Mouse (Mus musculus) testis, adult 2 months (tissue): ENCODE results near the gene Slc16a4.

Experiments
- CTCF ChIP-seq: fragments of 200-500 bp; IDR thresholded peaks from 2 replicates; pipeline ENCODE4 v1.5.1; 2012; ENCODE audit warnings: low read depth, mild to moderate bottlenecking, inconsistent platforms, low read length, moderate library complexity; ENCODE audit not compliant: control insufficient read depth, insufficient read depth, insufficient replicate concordance
- POLR2A ChIP-seq: fragments of 200-500 bp; IDR thresholded peaks from 2 replicates; pipeline ENCODE4 v1.6.1; 2012; ENCODE audit warnings: low read depth, mild to moderate bottlenecking, inconsistent platforms, low read length, moderate library complexity; ENCODE audit not compliant: control insufficient read depth

DNA sequence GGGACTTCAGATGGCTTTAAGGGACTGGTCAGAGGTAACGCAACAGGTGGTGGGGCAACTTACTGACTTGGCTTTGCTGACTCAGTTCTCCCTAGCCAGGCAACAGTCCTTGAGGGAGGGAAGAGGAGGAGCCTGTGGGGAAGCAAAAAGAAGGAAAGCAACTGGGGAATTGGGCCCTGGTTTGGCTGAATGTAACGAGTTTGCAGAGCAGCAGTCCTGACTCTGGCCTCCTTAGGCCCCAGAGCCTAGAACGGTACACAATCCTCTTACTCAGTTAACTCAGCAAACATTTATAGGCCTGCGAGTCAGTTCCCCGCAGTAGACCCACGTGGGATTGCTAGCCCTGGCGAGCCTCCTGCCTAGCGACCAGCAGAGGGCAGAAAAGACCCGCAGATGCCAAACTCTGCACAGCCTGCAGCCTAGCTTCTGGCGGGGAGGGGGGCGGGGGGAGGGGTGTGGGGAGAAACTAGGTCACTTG is 66.0 kb downstream of the Slc16a4 start:
- TF ChIP-seq POLR2A (no peak), CTCF (peak; percentile 50; the same call in 1 of the 2 replicates)
